Comparison of ENCODE assay signal across 29 mouse cellular contexts in the genomic region with DNA sequence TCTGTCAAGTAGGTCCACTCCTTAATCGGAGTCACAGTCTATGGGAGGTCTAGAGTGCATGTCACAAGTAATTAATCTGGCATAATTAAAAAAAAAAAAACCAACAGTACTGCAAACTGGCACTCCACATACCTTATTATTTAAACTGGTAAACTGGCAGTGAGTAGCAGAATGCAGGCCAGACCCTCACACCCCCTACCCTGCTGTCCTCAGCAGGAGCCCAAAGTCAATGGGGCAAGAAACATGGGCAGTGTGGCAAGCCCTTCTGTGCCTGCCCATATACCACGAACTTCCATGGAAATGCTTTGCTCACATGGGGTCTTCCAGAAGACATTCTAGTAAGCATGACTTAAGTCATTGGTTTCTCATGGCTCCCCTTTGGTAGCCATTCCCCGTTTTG.
DNase-seq lines count a peak whose midpoint lies in the region; ATAC-seq and TF ChIP-seq lines count a peak whose summit lies in the region.
"Had no signal": no experiment of that assay in that cellular context is flagged by ENCODE, and none has a peak within 500 bp of the region (broad histone marks: within the 10 kb centered on the region; RNA-seq: fewer than 3 reads in every experiment).

No protein-coding gene starts in this region.

- no peak overlapping the region for H3K27ac ChIP-seq in hindbrain, embryonic 16.5 days (ENCODE audit: low read depth, low read length)
- H3K27ac ChIP-seq in hindbrain, embryonic 12.5 days: no peak overlapping the region
- no peak overlapping the region; the same call in 1 of the 2 replicates for H3K27ac ChIP-seq in left cerebral cortex, adult 2 months
- H3K27ac ChIP-seq: embryonic facial prominence, embryonic 12.5 days; embryonic facial prominence, embryonic 15.5 days; gastrocnemius, adult 2 months; heart, embryonic 10.5 days; heart, embryonic 13.5 days; hindbrain, embryonic 13.5 days had no signal

- H3K9me3 ChIP-seq in hindbrain, embryonic 16.5 days (ENCODE audit: control insufficient read depth, low read length): no peaks in the 10 kb centered on the region
- no peaks in the 10 kb centered on the region for H3K9me3 ChIP-seq in hindbrain, embryonic 12.5 days (replicated peaks)
- H3K9me3 ChIP-seq: embryonic facial prominence, embryonic 12.5 days; embryonic facial prominence, embryonic 15.5 days; G1E; heart, embryonic 10.5 days; heart, embryonic 13.5 days; hindbrain, embryonic 13.5 days had no signal

- H3K4me2 ChIP-seq in hindbrain, embryonic 16.5 days (ENCODE audit: low read length): no peak overlapping the region
- no peak overlapping the region for H3K4me2 ChIP-seq in hindbrain, embryonic 12.5 days (replicated peaks)
- H3K4me2 ChIP-seq: embryonic facial prominence, embryonic 12.5 days; embryonic facial prominence, embryonic 15.5 days; heart, embryonic 13.5 days; hindbrain, embryonic 13.5 days had no signal

- no peaks in the 10 kb centered on the region for H3K36me3 ChIP-seq in hindbrain, embryonic 16.5 days (ENCODE audit: control insufficient read depth, insufficient read depth, low read length)
- H3K36me3 ChIP-seq in hindbrain, embryonic 12.5 days: no peaks in the 10 kb centered on the region
- H3K36me3 ChIP-seq: embryonic facial prominence, embryonic 12.5 days; embryonic facial prominence, embryonic 15.5 days; G1E; heart, embryonic 10.5 days; heart, embryonic 13.5 days; hindbrain, embryonic 13.5 days had no signal

- no peak overlapping the region for H3K9ac ChIP-seq in hindbrain, embryonic 16.5 days (ENCODE audit: low read depth, low read length)
- no peak overlapping the region for H3K9ac ChIP-seq in hindbrain, embryonic 12.5 days
- H3K9ac ChIP-seq: embryonic facial prominence, embryonic 12.5 days; embryonic facial prominence, embryonic 15.5 days; forebrain, postnatal 0 days; heart, embryonic 13.5 days; hindbrain, embryonic 13.5 days had no signal

- intact Hi-C loops in left cerebral cortex, postnatal 4 days (cut with DNase I): no loop called here
- intact Hi-C loops in left cerebral cortex, adult 2 months (cut with DNase I): no loop called here

- peak; percentile 71; the same call in 1 of the 2 replicates for ATAC-seq in hindbrain, embryonic 16.5 days
- ATAC-seq in hindbrain, embryonic 12.5 days (ENCODE audit: low FRiP score): no peak
- ATAC-seq: forebrain, embryonic 14.5 days; forebrain, postnatal 0 days; inflammation-experienced regulatory T-cells, adult 6 months; intestine, embryonic 16.5 days; Patski had no signal

- H3K27me3 ChIP-seq in hindbrain, embryonic 16.5 days (replicated peaks; ENCODE audit: control insufficient read depth, insufficient read depth, low read length): no peaks in the 10 kb centered on the region
- no peaks in the 10 kb centered on the region for H3K27me3 ChIP-seq in hindbrain, embryonic 12.5 days
- H3K27me3 ChIP-seq: CH12.LX; embryonic facial prominence, embryonic 12.5 days; embryonic facial prominence, embryonic 15.5 days; heart, embryonic 13.5 days; hindbrain, embryonic 13.5 days had no signal

- peaks cover 5% of the 10 kb centered on the region for H3K4me1 ChIP-seq in hindbrain, embryonic 16.5 days (ENCODE audit: control insufficient read depth, insufficient read depth, low read depth, low read length)
- H3K4me1 ChIP-seq in hindbrain, embryonic 12.5 days: no peaks in the 10 kb centered on the region; the same call in 1 of the 2 replicates
- H3K4me1 ChIP-seq: embryonic facial prominence, embryonic 15.5 days had no signal

- WGBS in hindbrain, embryonic 16.5 days: 63% methylated on average over 3 of the region's 3 CpGs
- WGBS in hindbrain, embryonic 12.5 days: 85% methylated on average over 3 of the region's 3 CpGs

- peak; percentile 56 to 58 for DNase-seq in cerebellum, postnatal 14 days
- DNase-seq in cerebellum, postnatal 25 days: no peak
- DNase-seq in left cerebral cortex, postnatal 4 days: peak; percentile 76
- DNase-seq in left cerebral cortex, adult 2 months (ENCODE audit: extremely low spot score in 1 of 2, low spot score in 2 of 2): no peak
- DNase-seq: adrenal gland, postnatal 10 days; adrenal gland, postnatal 36 days; B cell, adult 2 months; cerebellum, adult 18-20 months; cerebellum, adult 9-10 months; forebrain, postnatal 0 days; gastrocnemius, adult 2 months; gastrocnemius, postnatal 14 days; heart, adult 18-20 months; heart, postnatal 14 days; heart, postnatal 4 days; kidney, adult 18-20 months had no signal

- H3K4me3 ChIP-seq in hindbrain, embryonic 16.5 days (ENCODE audit: low read length): no peak overlapping the region
- no peak overlapping the region for H3K4me3 ChIP-seq in hindbrain, embryonic 12.5 days
- H3K4me3 ChIP-seq in left cerebral cortex, adult 2 months: no peak overlapping the region
- H3K4me3 ChIP-seq: embryonic facial prominence, embryonic 12.5 days; embryonic facial prominence, embryonic 15.5 days; gastrocnemius, adult 2 months; heart, embryonic 10.5 days; heart, embryonic 13.5 days; hindbrain, embryonic 13.5 days had no signal

- TF ChIP-seq CTCF in left cerebral cortex, adult 2 months (IDR thresholded peaks at IDR 0.05): no peak

Comparison
In these comparisons a context has a peak if more than half of its experiments do, and no peak if none do; other contexts are left out.
1. DNase-seq: peak in cerebellum, postnatal 14 days (2 of 2) and left cerebral cortex, postnatal 4 days (single experiment); none in cerebellum, postnatal 25 days (0 of 2) and left cerebral cortex, adult 2 months (0 of 2).